Mouse (Mus musculus): Measurements from ENCODE around the gene Sox6. TPM values are rescaled to one million over a fixed set of nuclear protein-coding genes. Genes with fewer than 3 reads are reported as not detected.

Sox6 gene
- polyA plus RNA-seq, 1 experiment from 2014 or later = 37.1 TPM

- H3K9ac ChIP-seq (ENCODE audit: low read depth, low read length) = no peak overlapping the region
- ATAC-seq (replicated peaks; ENCODE audit: low FRiP score) (no peak), DNase-seq (ENCODE audit: low spot score) (no peak)
- H3K27me3 ChIP-seq (replicated peaks; ENCODE audit: control insufficient read depth, insufficient read depth, low read length) = no peaks in the 10 kb centered on the region
- no peak overlapping the region for H3K4me2 ChIP-seq
- H3K27ac ChIP-seq (ENCODE audit: low read depth, low read length) = no peak overlapping the region
- no peak overlapping the region for H3K4me3 ChIP-seq (ENCODE audit: low read depth, low read length)
- WGBS = 95% methylated on average over 2 of the region's 2 CpGs
- no peaks in the 10 kb centered on the region for H3K9me3 ChIP-seq (ENCODE audit: control insufficient read depth, low read length)
- no peaks in the 10 kb centered on the region for H3K36me3 ChIP-seq (ENCODE audit: control insufficient read depth, insufficient read depth, low read length)
- H3K4me1 ChIP-seq (replicated peaks; ENCODE audit: control insufficient read depth, insufficient read depth, low read length) = peaks cover 2% of the 10 kb centered on the region; the same call in 1 of the 2 replicates
Observed at GRCm38 (mm10) chr7:115779544-115779943, 259.1 kb downstream of the Sox6 start.

GRCm38 (mm10) chr7:115776736-115777135 is 261.9 kb downstream of the Sox6 start:
- H3K4me2 ChIP-seq = no peak overlapping the region
- H3K27me3 ChIP-seq (replicated peaks; ENCODE audit: control insufficient read depth, insufficient read depth, low read length) = no peaks in the 10 kb centered on the region
- DNase-seq (ENCODE audit: low spot score) (no peak), ATAC-seq (replicated peaks; ENCODE audit: low FRiP score) (no peak; the same call in 1 of the 2 replicates)
- no peak overlapping the region for H3K27ac ChIP-seq (ENCODE audit: low read depth, low read length)
- WGBS = 75% methylated on average over 7 of the region's 7 CpGs
- H3K4me1 ChIP-seq (replicated peaks; ENCODE audit: control insufficient read depth, insufficient read depth, low read length) = no peaks in the 10 kb centered on the region
- H3K36me3 ChIP-seq (ENCODE audit: control insufficient read depth, insufficient read depth, low read length) = no peaks in the 10 kb centered on the region
- no peaks in the 10 kb centered on the region for H3K9me3 ChIP-seq (ENCODE audit: control insufficient read depth, low read length)
- H3K4me3 ChIP-seq (ENCODE audit: low read depth, low read length) = no peak overlapping the region
- no peak overlapping the region for H3K9ac ChIP-seq (ENCODE audit: low read depth, low read length)

GRCm38 (mm10) chr7:115776324-115776723 is 262.3 kb downstream of the Sox6 start:
- peak; percentile 68 for ATAC-seq (replicated peaks; ENCODE audit: low FRiP score)
- Histone ChIP-seq H3K27ac (ENCODE audit: low read depth, low read length) (peak overlapping the region; percentile 22; the same call in 1 of the 2 replicates), H3K27me3 (replicated peaks; ENCODE audit: control insufficient read depth, insufficient read depth, low read length) (no peaks in the 10 kb centered on the region), H3K36me3 (ENCODE audit: control insufficient read depth, insufficient read depth, low read length) (no peaks in the 10 kb centered on the region), H3K4me2 (no peak overlapping the region), H3K9ac (ENCODE audit: low read depth, low read length) (no peak overlapping the region), H3K4me3 (ENCODE audit: low read depth, low read length) (no peak overlapping the region), H3K4me1 (replicated peaks; ENCODE audit: control insufficient read depth, insufficient read depth, low read length) (no peaks in the 10 kb centered on the region), H3K9me3 (ENCODE audit: control insufficient read depth, low read length) (no peaks in the 10 kb centered on the region)
- no peak for DNase-seq (ENCODE audit: low spot score)
- 60% methylated on average over 5 of the region's 5 CpGs for WGBS

- Histone ChIP-seq H3K9me3 (ENCODE audit: control insufficient read depth, low read length) (no peaks in the 10 kb centered on the region), H3K4me1 (replicated peaks; ENCODE audit: control insufficient read depth, insufficient read depth, low read length) (no peaks in the 10 kb centered on the region), H3K36me3 (ENCODE audit: control insufficient read depth, insufficient read depth, low read length) (no peaks in the 10 kb centered on the region), H3K4me2 (no peak overlapping the region), H3K27me3 (replicated peaks; ENCODE audit: control insufficient read depth, insufficient read depth, low read length) (no peaks in the 10 kb centered on the region), H3K27ac (ENCODE audit: low read depth, low read length) (no peak overlapping the region), H3K4me3 (ENCODE audit: low read depth, low read length) (no peak overlapping the region), H3K9ac (ENCODE audit: low read depth, low read length) (no peak overlapping the region)
- no peak for DNase-seq (ENCODE audit: low spot score)
- 82% methylated on average over 8 of the region's 8 CpGs for WGBS
- no peak for ATAC-seq (replicated peaks; ENCODE audit: low FRiP score)
Observed at GRCm38 (mm10) chr7:115766316-115766715, 272.3 kb downstream of the Sox6 start.

- no peak overlapping the region for H3K4me3 ChIP-seq (ENCODE audit: low read depth, low read length)
- H3K36me3 ChIP-seq (ENCODE audit: control insufficient read depth, insufficient read depth, low read length) = no peaks in the 10 kb centered on the region
- 81% methylated on average over 2 of the region's 2 CpGs for WGBS
- no peak overlapping the region for H3K4me2 ChIP-seq
- no peak overlapping the region for H3K9ac ChIP-seq (ENCODE audit: low read depth, low read length)
- H3K27ac ChIP-seq (ENCODE audit: low read depth, low read length) = no peak overlapping the region
- H3K9me3 ChIP-seq (ENCODE audit: control insufficient read depth, low read length) = no peaks in the 10 kb centered on the region
- ATAC-seq (replicated peaks; ENCODE audit: low FRiP score) (no peak), DNase-seq (ENCODE audit: low spot score) (no peak)
- no peaks in the 10 kb centered on the region for H3K4me1 ChIP-seq (replicated peaks; ENCODE audit: control insufficient read depth, insufficient read depth, low read length)
- no peaks in the 10 kb centered on the region for H3K27me3 ChIP-seq (replicated peaks; ENCODE audit: control insufficient read depth, insufficient read depth, low read length)
Observed at GRCm38 (mm10) chr7:115763851-115764250, 274.7 kb downstream of the Sox6 start.

GRCm38 (mm10) chr7:115758172-115758571 is 280.4 kb downstream of the Sox6 start:
- WGBS = 22% methylated on average over 1 of the region's 1 CpGs
- ATAC-seq (replicated peaks; ENCODE audit: low FRiP score) (no peak), DNase-seq (ENCODE audit: low spot score) (no peak)
- Histone ChIP-seq H3K4me3 (ENCODE audit: low read depth, low read length) (no peak overlapping the region), H3K36me3 (ENCODE audit: control insufficient read depth, insufficient read depth, low read length) (no peaks in the 10 kb centered on the region), H3K4me1 (replicated peaks; ENCODE audit: control insufficient read depth, insufficient read depth, low read length) (no peaks in the 10 kb centered on the region), H3K9me3 (ENCODE audit: control insufficient read depth, low read length) (no peaks in the 10 kb centered on the region), H3K27ac (ENCODE audit: low read depth, low read length) (no peak overlapping the region), H3K4me2 (no peak overlapping the region), H3K27me3 (replicated peaks; ENCODE audit: control insufficient read depth, insufficient read depth, low read length) (no peaks in the 10 kb centered on the region), H3K9ac (ENCODE audit: low read depth, low read length) (no peak overlapping the region)

GRCm38 (mm10) chr7:115755272-115755671 is 283.3 kb downstream of the Sox6 start:
- no peak for ATAC-seq (replicated peaks; ENCODE audit: low FRiP score)
- H3K9me3 ChIP-seq (ENCODE audit: control insufficient read depth, low read length) = no peaks in the 10 kb centered on the region
- 73% methylated on average over 4 of the region's 4 CpGs for WGBS

GRCm38 (mm10) chr7:115754216-115754615 is 284.4 kb downstream of the Sox6 start:
- H3K27ac ChIP-seq (ENCODE audit: low read depth, low read length) = no peak overlapping the region
- H3K9ac ChIP-seq (ENCODE audit: low read depth, low read length) = no peak overlapping the region
- ATAC-seq (replicated peaks; ENCODE audit: low FRiP score) = no peak
- H3K27me3 ChIP-seq (replicated peaks; ENCODE audit: control insufficient read depth, insufficient read depth, low read length) = no peaks in the 10 kb centered on the region
- H3K4me1 ChIP-seq (replicated peaks; ENCODE audit: control insufficient read depth, insufficient read depth, low read length) = 0 out of 2 replicates have a peak, but pooled peaks cover 2% of the 10 kb centered on the region
- no peak overlapping the region for H3K4me2 ChIP-seq
- no peaks in the 10 kb centered on the region for H3K36me3 ChIP-seq (ENCODE audit: control insufficient read depth, insufficient read depth, low read length)
- H3K4me3 ChIP-seq (ENCODE audit: low read depth, low read length) = no peak overlapping the region
- WGBS = 90% methylated on average over 7 of the region's 7 CpGs
- H3K9me3 ChIP-seq (ENCODE audit: control insufficient read depth, low read length) = no peaks in the 10 kb centered on the region
- DNase-seq (ENCODE audit: low spot score) = no peak

More at GRCm38 (mm10) chr7:115755272-115755671, 283.3 kb downstream of the Sox6 start:
- Histone ChIP-seq H3K9ac (ENCODE audit: low read depth, low read length) (no peak overlapping the region), H3K27ac (ENCODE audit: low read depth, low read length) (no peak overlapping the region), H3K4me3 (ENCODE audit: low read depth, low read length) (no peak overlapping the region), H3K4me2 (no peak overlapping the region), H3K27me3 (replicated peaks; ENCODE audit: control insufficient read depth, insufficient read depth, low read length) (no peaks in the 10 kb centered on the region), H3K36me3 (ENCODE audit: control insufficient read depth, insufficient read depth, low read length) (no peaks in the 10 kb centered on the region), H3K4me1 (replicated peaks; ENCODE audit: control insufficient read depth, insufficient read depth, low read length) (0 out of 2 replicates have a peak, but pooled peaks cover under 1% of the 10 kb centered on the region)
- DNase-seq (ENCODE audit: low spot score) = no peak

GRCm38 (mm10) chr7:115752121-115752634 is 286.4 kb downstream of the Sox6 start:
- DNase-seq (ENCODE audit: low spot score) (no peak), ATAC-seq (replicated peaks; ENCODE audit: low FRiP score) (no peak)
- no peaks in the 10 kb centered on the region for H3K27me3 ChIP-seq (replicated peaks; ENCODE audit: control insufficient read depth, insufficient read depth, low read length)
- H3K4me3 ChIP-seq (ENCODE audit: low read depth, low read length) = no peak overlapping the region
- H3K4me2 ChIP-seq = no peak overlapping the region
- H3K27ac ChIP-seq (ENCODE audit: low read depth, low read length) = no peak overlapping the region
- 0 out of 2 replicates have a peak, but pooled peaks cover 2% of the 10 kb centered on the region for H3K4me1 ChIP-seq (replicated peaks; ENCODE audit: control insufficient read depth, insufficient read depth, low read length)
- no peaks in the 10 kb centered on the region for H3K36me3 ChIP-seq (ENCODE audit: control insufficient read depth, insufficient read depth, low read length)
- 56% methylated on average over 5 of the region's 5 CpGs for WGBS
- no peaks in the 10 kb centered on the region for H3K9me3 ChIP-seq (ENCODE audit: control insufficient read depth, low read length)
- H3K9ac ChIP-seq (ENCODE audit: low read depth, low read length) = no peak overlapping the region

All from liver, embryonic 11.5 days (tissue).